Mouse (Mus musculus): ENCODE measurements around the gene 2410004P03Rik. TPM values are rescaled to one million over a fixed set of nuclear protein-coding genes. Genes with fewer than 3 reads are reported as not detected.

The 2410004P03Rik gene
- polyA plus RNA-seq, 1 experiment from 2014 or later, result 5.2 TPM

GRCm38 (mm10) chr12:17015711-17016110, 4.2 kb upstream of the 2410004P03Rik start:
- no peaks in the 10 kb centered on the region for H3K9me3 ChIP-seq
- H3K27ac ChIP-seq, result no peak overlapping the region
- no peak for ATAC-seq (replicated peaks)
- no peak overlapping the region for H3K9ac ChIP-seq
- no peaks in the 10 kb centered on the region for H3K27me3 ChIP-seq (replicated peaks)
- H3K4me2 ChIP-seq, result no peak overlapping the region
- no peaks in the 10 kb centered on the region for H3K36me3 ChIP-seq (replicated peaks)
- 78% methylated on average over 2 of the region's 2 CpGs for WGBS
- H3K4me1 ChIP-seq, result peaks cover 7% of the 10 kb centered on the region; the same call in 1 of the 2 replicates
- H3K4me3 ChIP-seq, result no peak overlapping the region

DNA sequence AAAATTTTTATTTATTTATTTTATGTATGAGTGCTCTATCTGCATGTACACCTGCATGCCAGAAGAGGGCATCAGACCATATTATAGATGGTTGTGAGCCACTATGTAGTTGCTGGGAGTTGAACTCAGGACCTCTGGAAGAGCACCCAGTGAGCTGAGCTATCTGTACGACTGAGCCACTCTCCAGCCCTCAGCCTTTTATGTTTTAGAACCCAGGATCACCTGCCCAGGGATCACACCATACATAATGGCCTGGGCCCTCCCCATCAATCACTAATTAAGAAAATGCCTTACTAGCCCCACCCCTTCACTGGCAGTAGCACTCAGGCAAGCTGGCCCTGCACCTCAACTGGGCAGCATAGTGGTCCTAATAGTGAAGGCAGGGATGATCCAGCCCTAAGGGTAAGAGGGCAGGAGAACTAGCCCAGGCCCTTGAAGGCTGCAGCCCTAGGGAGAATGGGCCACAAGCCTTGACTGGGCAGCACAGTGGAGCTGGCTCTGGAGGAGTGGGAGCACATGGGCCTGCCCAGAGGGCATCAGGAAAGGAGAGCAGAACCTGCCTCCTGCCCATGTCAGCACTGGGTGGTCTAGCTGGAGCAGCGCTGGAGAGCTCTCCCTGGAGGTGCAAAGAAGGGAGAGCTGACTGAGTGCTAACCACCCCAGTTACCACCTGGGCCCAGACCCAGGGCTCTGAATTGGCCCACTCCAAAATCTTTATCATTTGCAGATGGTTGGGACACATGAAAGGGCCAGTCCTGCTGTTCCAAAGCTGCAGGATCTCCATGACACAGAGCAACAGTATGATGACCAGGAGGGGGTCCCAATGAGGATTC, 756 bp upstream of the 2410004P03Rik start:
- WGBS, result 75% methylated on average over 2 of the region's 2 CpGs

DNA sequence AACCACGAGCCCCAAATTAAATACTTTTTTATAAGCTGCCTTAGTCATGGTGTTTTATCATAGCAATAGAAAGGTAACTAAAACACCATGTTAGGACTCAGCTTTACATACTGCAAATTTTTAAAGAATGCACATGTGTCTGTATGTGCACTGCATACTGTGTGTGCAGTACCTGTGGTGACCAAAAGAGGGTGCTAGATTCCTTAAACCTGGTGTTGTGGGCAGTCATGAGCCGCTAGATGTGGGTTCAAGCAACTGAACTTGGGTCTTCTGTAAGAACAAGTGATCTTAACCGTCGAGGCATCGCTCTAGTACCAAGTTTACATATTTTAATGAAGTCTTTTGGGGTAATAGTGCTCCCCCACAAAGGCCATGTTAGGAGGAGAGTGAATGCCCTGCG, 2.1 kb downstream of the 2410004P03Rik start:
- H3K4me3 ChIP-seq, result no peak overlapping the region

More for the DNA sequence above, 756 bp upstream of the 2410004P03Rik start:
- Histone ChIP-seq H3K4me3 (no peak overlapping the region), H3K4me1 (peaks cover 7% of the 10 kb centered on the region; the same call in 1 of the 2 replicates), H3K9ac (no peak overlapping the region), H3K27ac (no peak overlapping the region), H3K4me2 (no peak overlapping the region), H3K9me3 (no peaks in the 10 kb centered on the region), H3K36me3 (replicated peaks) (no peaks in the 10 kb centered on the region), H3K27me3 (replicated peaks) (no peaks in the 10 kb centered on the region)
- ATAC-seq (replicated peaks), result peak; percentile 19; the same call in 1 of the 2 replicates

GRCm38 (mm10) chr12:17001211-17001610, 10.3 kb downstream of the 2410004P03Rik start:
- Histone ChIP-seq H3K27ac (no peak overlapping the region), H3K27me3 (replicated peaks) (peaks cover 35% of the 10 kb centered on the region), H3K36me3 (replicated peaks) (no peaks in the 10 kb centered on the region), H3K4me2 (no peak overlapping the region), H3K9me3 (no peaks in the 10 kb centered on the region), H3K4me1 (peaks cover 13% of the 10 kb centered on the region), H3K4me3 (no peak overlapping the region), H3K9ac (no peak overlapping the region)
- WGBS, result 52% methylated on average over 4 of the region's 4 CpGs
- no peak for ATAC-seq (replicated peaks)

More for the DNA sequence above, 2.1 kb downstream of the 2410004P03Rik start:
- no peaks in the 10 kb centered on the region for H3K36me3 ChIP-seq (replicated peaks)
- WGBS, result 97% methylated on average over 6 of the region's 6 CpGs
- no peak overlapping the region for H3K4me2 ChIP-seq
- H3K4me1 ChIP-seq, result peaks cover 7% of the 10 kb centered on the region; the same call in 1 of the 2 replicates
- H3K9ac ChIP-seq, result no peak overlapping the region
- H3K27me3 ChIP-seq (replicated peaks), result no peaks in the 10 kb centered on the region
- H3K27ac ChIP-seq, result no peak overlapping the region
- H3K9me3 ChIP-seq, result no peaks in the 10 kb centered on the region
- no peak for ATAC-seq (replicated peaks)

DNA sequence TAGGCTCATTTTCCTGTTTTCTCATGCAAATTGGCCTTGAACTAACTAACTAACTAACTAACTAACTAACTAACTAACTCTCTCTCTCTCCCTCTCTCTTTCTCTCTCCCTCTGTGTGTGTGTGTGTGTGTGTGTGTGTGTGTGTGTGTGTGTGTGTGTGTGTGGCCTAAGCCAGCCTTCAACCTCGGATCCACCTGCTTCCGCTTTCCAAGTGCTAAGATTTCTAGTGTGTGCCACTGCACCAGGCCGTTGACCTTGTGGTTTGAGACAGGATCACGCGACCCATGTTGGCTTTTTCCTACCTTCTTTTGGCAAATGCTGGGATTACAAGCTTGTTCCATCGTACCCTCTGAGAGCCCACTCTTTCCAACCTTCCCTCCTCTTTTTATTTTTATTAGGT, 10.9 kb downstream of the 2410004P03Rik start:
- H3K4me2 ChIP-seq, result no peak overlapping the region
- H3K9ac ChIP-seq, result no peak overlapping the region
- ATAC-seq (replicated peaks), result no peak
- H3K36me3 ChIP-seq (replicated peaks), result no peaks in the 10 kb centered on the region
- no peak overlapping the region for H3K27ac ChIP-seq
- no peak overlapping the region for H3K4me3 ChIP-seq
- H3K4me1 ChIP-seq, result peaks cover 13% of the 10 kb centered on the region
- peaks cover 35% of the 10 kb centered on the region for H3K27me3 ChIP-seq (replicated peaks)
- WGBS, result 58% methylated on average over 6 of the region's 6 CpGs
- no peaks in the 10 kb centered on the region for H3K9me3 ChIP-seq

DNA sequence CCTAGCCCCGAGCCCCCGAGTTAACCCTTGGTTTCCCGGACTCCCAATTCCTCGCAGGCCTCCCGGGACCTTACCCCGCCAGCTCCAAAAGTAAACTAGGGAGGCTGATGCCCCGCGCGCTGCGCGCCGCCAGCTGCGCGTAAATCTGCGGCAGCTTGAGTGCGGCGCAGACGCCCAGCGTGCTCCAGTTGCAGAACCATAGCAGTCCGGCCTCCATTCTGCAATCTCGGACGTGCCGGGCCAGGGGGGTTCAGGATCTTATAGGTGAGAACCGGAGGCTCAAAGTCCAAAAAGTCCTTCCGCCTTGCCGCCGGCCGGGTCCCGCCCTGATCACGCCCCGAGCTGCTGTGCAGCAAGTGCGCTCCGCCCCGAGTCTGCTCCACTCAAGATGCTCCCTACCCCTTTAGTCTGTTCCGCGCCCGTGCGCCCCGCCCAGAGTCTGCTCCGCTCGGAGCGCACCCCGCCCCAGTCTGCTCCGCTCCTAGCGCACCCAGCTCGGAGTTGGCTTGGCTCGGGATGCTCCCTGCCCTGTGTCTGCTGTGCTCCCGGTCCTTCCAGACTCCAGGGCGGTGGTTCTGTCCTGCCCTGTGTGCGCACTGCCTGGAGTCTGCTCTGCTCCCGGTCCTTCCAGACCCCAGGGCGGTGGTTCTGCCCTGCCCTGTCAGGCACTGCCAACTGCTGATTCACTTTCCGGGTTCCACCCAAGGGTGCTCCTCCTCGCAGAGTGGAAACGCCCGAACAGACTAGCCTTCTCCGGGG, 11.6 kb downstream of the 2410004P03Rik start, which contains the start of gene Pqlc3:
Gene Pqlc3 (minus strand): TSS at position 670 of the 759 bp plus-strand sequence.
- no peaks in the 10 kb centered on the region for H3K9me3 ChIP-seq
- H3K4me1 ChIP-seq, result peaks cover 13% of the 10 kb centered on the region
- H3K9ac ChIP-seq, result peak within 1 kb of the TSS; percentile 29
- no peak within 1 kb of the TSS for H3K27ac ChIP-seq
- H3K27me3 ChIP-seq (replicated peaks), result peaks cover 35% of the 10 kb centered on the region
- peak within 1 kb of the TSS; percentile 95 for H3K4me2 ChIP-seq
- peak; percentile 74 for ATAC-seq (replicated peaks)
- WGBS, result under 1% methylated on average over 57 of the region's 57 CpGs
- H3K4me3 ChIP-seq, result peak within 1 kb of the TSS; percentile 46
- H3K36me3 ChIP-seq (replicated peaks), result no peaks in the 10 kb centered on the region

- 7% methylated on average over 10 of the region's 10 CpGs for WGBS
These were observed 12.4 kb downstream of the 2410004P03Rik start for GRCm38 (mm10) chr12:16999146-16999545.

DNA sequence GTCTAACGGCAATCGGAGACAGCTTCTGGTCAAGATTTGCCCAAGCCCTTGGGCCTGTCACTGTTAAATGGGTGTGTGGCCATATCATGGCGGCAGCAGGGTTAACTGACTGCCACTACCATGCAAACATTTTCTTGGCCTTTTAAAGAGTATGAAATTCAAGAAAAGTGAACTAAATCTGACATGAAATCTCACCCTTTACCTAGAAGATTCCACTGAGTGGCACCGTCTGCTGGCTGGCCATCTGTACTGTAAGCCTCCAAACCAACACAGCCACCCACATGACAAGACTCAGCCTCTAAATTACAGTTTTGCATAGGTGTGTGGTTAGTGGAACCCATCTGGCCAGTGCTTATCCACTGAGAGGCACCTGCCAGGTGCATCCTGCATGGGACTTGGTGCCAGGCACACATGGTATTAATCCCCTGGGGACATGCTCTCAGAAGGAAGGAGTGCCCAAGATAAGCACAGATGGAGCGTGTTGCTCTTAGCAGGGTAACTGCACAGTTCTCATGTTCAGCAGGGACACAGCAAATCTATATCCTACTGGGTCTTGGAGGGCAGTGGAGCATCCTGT, 14.6 kb downstream of the 2410004P03Rik start:
- Histone ChIP-seq H3K4me1 (peaks cover 13% of the 10 kb centered on the region), H3K36me3 (replicated peaks) (no peaks in the 10 kb centered on the region), H3K27ac (no peak overlapping the region), H3K27me3 (replicated peaks) (peaks cover 35% of the 10 kb centered on the region), H3K9me3 (no peaks in the 10 kb centered on the region), H3K9ac (no peak overlapping the region), H3K4me3 (no peak overlapping the region), H3K4me2 (no peak overlapping the region)
- 95% methylated on average over 5 of the region's 5 CpGs for WGBS
- no peak for ATAC-seq (replicated peaks)

More at GRCm38 (mm10) chr12:16999146-16999545, 12.4 kb downstream of the 2410004P03Rik start:
- no peaks in the 10 kb centered on the region for H3K36me3 ChIP-seq (replicated peaks)
- peak overlapping the region; percentile 95 for H3K4me2 ChIP-seq
- ATAC-seq (replicated peaks), result 0 out of 2 replicates have a peak, but pooled peaks have one; percentile 37
- H3K9me3 ChIP-seq, result no peaks in the 10 kb centered on the region
- no peak overlapping the region for H3K27ac ChIP-seq
- peak overlapping the region; percentile 46 for H3K4me3 ChIP-seq
- H3K27me3 ChIP-seq (replicated peaks), result peaks cover 35% of the 10 kb centered on the region
- H3K4me1 ChIP-seq, result peaks cover 13% of the 10 kb centered on the region
- no peak overlapping the region for H3K9ac ChIP-seq

GRCm38 (mm10) chr12:16996281-16996680, 15.2 kb downstream of the 2410004P03Rik start:
- 78% methylated on average over 5 of the region's 5 CpGs for WGBS
- Histone ChIP-seq H3K4me1 (peaks cover 13% of the 10 kb centered on the region), H3K9me3 (no peaks in the 10 kb centered on the region), H3K4me2 (no peak overlapping the region), H3K36me3 (replicated peaks) (no peaks in the 10 kb centered on the region), H3K4me3 (no peak overlapping the region), H3K27me3 (replicated peaks) (peaks cover 34% of the 10 kb centered on the region), H3K27ac (no peak overlapping the region), H3K9ac (no peak overlapping the region)
- ATAC-seq (replicated peaks), result no peak

GRCm38 (mm10) chr12:16994291-16994690, 17.2 kb downstream of the 2410004P03Rik start:
- Histone ChIP-seq H3K9ac (no peak overlapping the region), H3K27me3 (replicated peaks) (peaks cover 18% of the 10 kb centered on the region), H3K9me3 (no peaks in the 10 kb centered on the region), H3K36me3 (replicated peaks) (no peaks in the 10 kb centered on the region), H3K4me3 (no peak overlapping the region), H3K4me1 (peaks cover 3% of the 10 kb centered on the region), H3K27ac (no peak overlapping the region), H3K4me2 (no peak overlapping the region)
- ATAC-seq (replicated peaks), result no peak
- WGBS, result 88% methylated on average over 2 of the region's 2 CpGs

- Histone ChIP-seq H3K4me3 (no peak overlapping the region), H3K27ac (no peak overlapping the region), H3K36me3 (replicated peaks) (no peaks in the 10 kb centered on the region), H3K9ac (no peak overlapping the region), H3K4me1 (no peaks in the 10 kb centered on the region), H3K9me3 (no peaks in the 10 kb centered on the region), H3K4me2 (no peak overlapping the region), H3K27me3 (replicated peaks) (no peaks in the 10 kb centered on the region)
- 78% methylated on average over 2 of the region's 2 CpGs for WGBS
- ATAC-seq (replicated peaks), result no peak
These were observed 19.2 kb downstream of the 2410004P03Rik start for GRCm38 (mm10) chr12:16992355-16992754.

DNA sequence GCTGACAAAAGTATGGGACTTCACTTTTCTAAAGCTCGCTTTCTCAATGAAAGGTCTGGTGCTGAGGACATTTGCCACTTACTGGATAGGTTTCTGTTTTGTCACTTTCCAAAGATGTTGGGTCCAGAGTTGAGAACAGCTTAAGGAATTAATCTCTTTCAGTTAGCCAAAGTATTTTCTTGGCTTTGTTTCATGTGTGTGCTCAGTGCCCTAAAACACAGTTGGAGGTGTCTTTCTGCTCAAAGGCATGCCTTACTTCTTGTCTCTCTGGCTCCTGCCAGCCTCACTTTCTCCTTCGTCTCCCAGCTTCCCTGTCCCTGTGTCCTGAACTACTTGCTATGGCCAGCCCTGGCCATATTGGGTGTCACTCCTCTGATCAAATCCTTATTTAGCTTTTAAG, 20.2 kb downstream of the 2410004P03Rik start:
- Histone ChIP-seq H3K9ac (no peak overlapping the region), H3K4me1 (no peaks in the 10 kb centered on the region), H3K27me3 (replicated peaks) (no peaks in the 10 kb centered on the region), H3K4me3 (no peak overlapping the region), H3K27ac (no peak overlapping the region), H3K4me2 (no peak overlapping the region), H3K36me3 (replicated peaks) (no peaks in the 10 kb centered on the region), H3K9me3 (no peaks in the 10 kb centered on the region)
- 69% methylated on average over 2 of the region's 2 CpGs for WGBS
- no peak for ATAC-seq (replicated peaks)

Data from midbrain, embryonic 15.5 days (tissue).